Mouse (Mus musculus) layer of hippocampus, postnatal 10 days (tissue): ENCODE data around the gene Rerg. TPM values are rescaled to one million over a fixed set of nuclear protein-coding genes. Genes with fewer than 3 reads are reported as not detected.
A peak's percentile ranks its signal among the peaks of the same experiment; 100 is the strongest.

Experiments used
- DNase-seq, 2 experiments: peaks; one replicate each; pipeline ENCODE4 v3.0.0; 2021; ENCODE audit warnings: low spot score in 2 of 2
- total RNA-seq, 2 experiments: library from RNA; stranded (reverse); gene quantifications; 2 replicates each; pipeline ENCODE4 v1.2.3; 2021

Rerg gene
- total RNA-seq, 2 experiments from 2014 or later: 40.5 to 43.0 TPM

- no peak for DNase-seq
Observed at GRCm38 (mm10) chr6:137135506-137136391, 34.5 kb downstream of the Rerg start.

GRCm38 (mm10) chr6:137131794-137132193 lies 38.5 kb downstream of the Rerg start:
- DNase-seq: no peak

GRCm38 (mm10) chr6:137131349-137131748 lies 38.9 kb downstream of the Rerg start:
- no peak for DNase-seq

GRCm38 (mm10) chr6:137126861-137127260 lies 43.4 kb downstream of the Rerg start:
- no peak for DNase-seq

GRCm38 (mm10) chr6:137126224-137126623 lies 44.1 kb downstream of the Rerg start:
- no peak for DNase-seq

GRCm38 (mm10) chr6:137125433-137125832 lies 44.9 kb downstream of the Rerg start:
- DNase-seq: no peak

- DNase-seq: no peak
Observed at GRCm38 (mm10) chr6:137125006-137125405, 45.3 kb downstream of the Rerg start.

GRCm38 (mm10) chr6:137116849-137117473 lies 53.3 kb downstream of the Rerg start:
- no peak for DNase-seq

GRCm38 (mm10) chr6:137114859-137115258 lies 55.4 kb downstream of the Rerg start:
- no peak for DNase-seq

- DNase-seq: peak; percentile 60 to 61
Observed at GRCm38 (mm10) chr6:137111266-137111813, 59.0 kb downstream of the Rerg start.

- no peak for DNase-seq
Observed at GRCm38 (mm10) chr6:137110778-137111174, 59.5 kb downstream of the Rerg start.

- peak; percentile 25 to 43 for DNase-seq
Observed at GRCm38 (mm10) chr6:137109811-137110777, 60.2 kb downstream of the Rerg start.

- no peak for DNase-seq
Observed at GRCm38 (mm10) chr6:137105285-137105684, 65.0 kb downstream of the Rerg start.

- peak; percentile 29 to 47 for DNase-seq
Observed at GRCm38 (mm10) chr6:137102662-137103179, 67.6 kb downstream of the Rerg start.

- DNase-seq: peak; percentile 27 to 36
Observed at GRCm38 (mm10) chr6:137101886-137102661, 68.2 kb downstream of the Rerg start.

- peak in 1 of 2 experiments; percentile 8 for DNase-seq
Observed at GRCm38 (mm10) chr6:137100259-137100658, 70.0 kb downstream of the Rerg start.

- DNase-seq: peak; percentile 61 to 71
Observed at GRCm38 (mm10) chr6:137098232-137099191, 71.8 kb downstream of the Rerg start.

GRCm38 (mm10) chr6:137094475-137094874 lies 75.8 kb downstream of the Rerg start:
- no peak for DNase-seq

- peak in 1 of 2 experiments; percentile 9 for DNase-seq
Observed at GRCm38 (mm10) chr6:137088469-137088868, 81.8 kb downstream of the Rerg start.
